Mouse (Mus musculus): ENCODE results near the gene E130114P18Rik.
A peak's percentile ranks its signal among the peaks of the same experiment; 100 is the strongest.

Gene E130114P18Rik

GRCm38 (mm10) chr4:97696684-97697615, 80.9 kb downstream of the E130114P18Rik start:
- DNase-seq (ENCODE audit: low spot score in 2 of 2), result no peak

GRCm38 (mm10) chr4:97695414-97696040, 82.4 kb downstream of the E130114P18Rik start:
- DNase-seq (ENCODE audit: low spot score in 2 of 2), result no peak

- no peak for DNase-seq (ENCODE audit: low spot score in 2 of 2)
Observed at GRCm38 (mm10) chr4:97693931-97694330, 83.9 kb downstream of the E130114P18Rik start.

- no peak for DNase-seq (ENCODE audit: low spot score in 2 of 2)
Observed at GRCm38 (mm10) chr4:97693054-97693453, 84.8 kb downstream of the E130114P18Rik start.

- no peak for DNase-seq (ENCODE audit: low spot score in 2 of 2)
Observed at GRCm38 (mm10) chr4:97690384-97690766, 87.5 kb downstream of the E130114P18Rik start.

- no peak for DNase-seq (ENCODE audit: low spot score in 2 of 2)
Observed at GRCm38 (mm10) chr4:97689456-97690383, 88.2 kb downstream of the E130114P18Rik start.

GRCm38 (mm10) chr4:97686020-97686419, 91.9 kb downstream of the E130114P18Rik start:
- DNase-seq (ENCODE audit: low spot score in 2 of 2), result no peak

- peak; percentile 34 to 41 for DNase-seq (ENCODE audit: low spot score in 2 of 2)
Observed at GRCm38 (mm10) chr4:97676579-97676937, 101.3 kb downstream of the E130114P18Rik start.

GRCm38 (mm10) chr4:97675741-97676578, 101.9 kb downstream of the E130114P18Rik start:
- no peak for DNase-seq (ENCODE audit: low spot score in 2 of 2)

- DNase-seq (ENCODE audit: low spot score in 2 of 2), result no peak
Observed at GRCm38 (mm10) chr4:97673854-97674510, 103.9 kb downstream of the E130114P18Rik start.

- no peak for DNase-seq (ENCODE audit: low spot score in 2 of 2)
Observed at GRCm38 (mm10) chr4:97672501-97672900, 105.4 kb downstream of the E130114P18Rik start.

GRCm38 (mm10) chr4:97671911-97672310, 106.0 kb downstream of the E130114P18Rik start:
- no peak for DNase-seq (ENCODE audit: low spot score in 2 of 2)

- DNase-seq (ENCODE audit: low spot score in 2 of 2), result no peak
Observed at GRCm38 (mm10) chr4:97670418-97670817, 107.5 kb downstream of the E130114P18Rik start.

- DNase-seq (ENCODE audit: low spot score in 2 of 2), result no peak
Observed at GRCm38 (mm10) chr4:97669808-97670207, 108.1 kb downstream of the E130114P18Rik start.

GRCm38 (mm10) chr4:97665428-97665755, 112.5 kb downstream of the E130114P18Rik start:
- DNase-seq (ENCODE audit: low spot score in 2 of 2), result no peak

GRCm38 (mm10) chr4:97664738-97665427, 113.0 kb downstream of the E130114P18Rik start:
- DNase-seq (ENCODE audit: low spot score in 2 of 2), result no peak

- no peak for DNase-seq (ENCODE audit: low spot score in 2 of 2)
Observed at GRCm38 (mm10) chr4:97663922-97664321, 114.0 kb downstream of the E130114P18Rik start.

- peak in 1 of 2 experiments; percentile 38 for DNase-seq (ENCODE audit: low spot score in 2 of 2)
Observed at GRCm38 (mm10) chr4:97662841-97663240, 115.0 kb downstream of the E130114P18Rik start.

GRCm38 (mm10) chr4:97661611-97662273, 116.1 kb downstream of the E130114P18Rik start:
- no peak for DNase-seq (ENCODE audit: low spot score in 2 of 2)
